Mouse (Mus musculus): Measurements from ENCODE around the gene Mgp. TPM values are rescaled to one million over a fixed set of nuclear protein-coding genes. Genes with fewer than 3 reads are reported as not detected.

The Mgp gene
- polyA plus RNA-seq, 1 experiment from 2014 or later: 8.3 TPM

Other genes starting within 250 kb of the Mgp start
- 2.0 and 2.2 TPM in 2 replicates for gene Plbd1, start 213.9 kb downstream of the Mgp start, polyA plus RNA-seq (2014; fragmentation: Nextera tagmentation; extraction: Ambion mirVana)
- gene Gucy2c, start 94.1 kb downstream of the Mgp start, polyA plus RNA-seq (2014; fragmentation: Nextera tagmentation; extraction: Ambion mirVana): 0.30 and 0.40 TPM in 2 replicates
- 0.61 and 1.0 TPM in 2 replicates for gene Hist4h4, start 71.4 kb downstream of the Mgp start, polyA plus RNA-seq (2014; fragmentation: Nextera tagmentation; extraction: Ambion mirVana)
- 81.5 and 88.1 TPM in 2 replicates for gene H2afj, start 67.6 kb downstream of the Mgp start, polyA plus RNA-seq (2014; fragmentation: Nextera tagmentation; extraction: Ambion mirVana)
- 0.94 and 1.3 TPM in 2 replicates for gene BC049715, start 48.2 kb downstream of the Mgp start, polyA plus RNA-seq (2014; fragmentation: Nextera tagmentation; extraction: Ambion mirVana)
- 150 and 154 TPM in 2 replicates for gene Wbp11, start 47.6 kb downstream of the Mgp start, polyA plus RNA-seq (2014; fragmentation: Nextera tagmentation; extraction: Ambion mirVana)
- 0.50 and 1.0 TPM in 2 replicates for gene Smco3, start 40.4 kb downstream of the Mgp start, polyA plus RNA-seq (2014; fragmentation: Nextera tagmentation; extraction: Ambion mirVana)
- gene Art4, start 18.1 kb downstream of the Mgp start, polyA plus RNA-seq (2014; fragmentation: Nextera tagmentation; extraction: Ambion mirVana): 1.0 and 1.6 TPM in 2 replicates
- 0.23 and 0.50 TPM in 2 replicates for gene Erp27, start 46.4 kb upstream of the Mgp start, polyA plus RNA-seq (2014; fragmentation: Nextera tagmentation; extraction: Ambion mirVana)
- not detected in 2 replicates for gene Pde6h, start 48.0 kb upstream of the Mgp start, polyA plus RNA-seq (2014; fragmentation: Nextera tagmentation; extraction: Ambion mirVana)
- gene Arhgdib, start 66.1 kb upstream of the Mgp start, polyA plus RNA-seq (2014; fragmentation: Nextera tagmentation; extraction: Ambion mirVana): 27.2 and 29.7 TPM in 2 replicates